Mouse (Mus musculus): ENCODE measurements at regions not wholly inside any gene's neighbourhood (a gene's known extent, or its start where the extent isn't known, plus 50 kb on each side); places are given as distances from the start of the nearest gene placed in this dataset.

DNA sequence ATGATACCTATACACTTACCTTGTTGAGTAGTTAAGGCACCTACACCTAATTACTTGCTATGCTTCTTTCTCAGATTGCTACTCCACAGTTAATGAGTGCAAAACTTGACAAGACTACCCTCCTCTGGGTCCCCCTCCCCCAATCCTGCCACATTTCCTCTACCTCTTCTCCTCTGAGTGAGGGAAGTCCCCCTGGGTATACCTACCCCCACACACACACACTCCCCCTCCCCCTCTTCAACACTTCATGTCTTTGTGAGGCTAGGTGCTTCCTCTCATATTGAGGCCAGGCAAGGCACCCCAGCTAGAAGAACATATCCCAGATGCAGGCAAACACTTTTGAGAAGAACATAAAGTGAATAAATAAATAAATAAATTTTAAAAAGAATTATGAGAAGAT is 90.3 kb upstream of the Ube2e3 start:
- H3K4me1 ChIP-seq (replicated peaks; ENCODE audit: control insufficient read depth, insufficient read depth, low read length), result no peaks in the 10 kb centered on the region
- H3K27me3 ChIP-seq (ENCODE audit: control insufficient read depth, insufficient read depth, low read length), result no peaks in the 10 kb centered on the region
- no peaks in the 10 kb centered on the region for H3K36me3 ChIP-seq (ENCODE audit: control insufficient read depth, insufficient read depth, low read length)
- H3K27ac ChIP-seq (ENCODE audit: control insufficient read depth, insufficient read depth, low read length), result no peak overlapping the region
- no peak for DNase-seq
- no peak for TF ChIP-seq POLR2A (IDR thresholded peaks at IDR 0.05; ENCODE audit: control insufficient read depth, extremely low read depth, insufficient read depth, low read length, poor library complexity)
- no peak for TF ChIP-seq CTCF (IDR thresholded peaks at IDR 0.05; ENCODE audit: borderline replicate concordance, control insufficient read depth, extremely low read depth, insufficient read depth, low read length, poor library complexity)
- H3K4me3 ChIP-seq (ENCODE audit: control insufficient read depth, insufficient read depth, low read length), result no peak overlapping the region

DNA sequence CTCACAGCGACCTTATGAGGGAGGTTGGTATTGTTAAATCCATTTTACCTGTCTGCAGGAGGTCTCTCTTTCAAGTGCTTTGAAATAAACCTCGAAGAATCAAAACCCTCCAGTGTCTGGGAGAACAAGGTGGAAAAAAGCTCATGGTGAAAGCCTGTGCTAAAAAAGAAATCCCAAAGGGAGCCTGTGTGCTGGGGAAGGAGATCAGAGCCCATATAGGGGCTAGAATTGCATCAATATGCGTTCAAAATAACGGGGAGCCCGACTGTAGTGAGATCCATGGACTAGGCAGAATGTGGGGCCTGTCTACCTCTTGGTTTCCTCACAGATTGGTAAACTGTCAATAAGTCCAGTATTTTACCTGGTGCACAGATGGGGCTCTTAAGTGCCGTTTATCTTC is 113.6 kb upstream of the Ube2e3 start:
- TF ChIP-seq CTCF (IDR thresholded peaks at IDR 0.05; ENCODE audit: borderline replicate concordance, control insufficient read depth, extremely low read depth, insufficient read depth, low read length, poor library complexity) (no peak), POLR2A (IDR thresholded peaks at IDR 0.05; ENCODE audit: control insufficient read depth, extremely low read depth, insufficient read depth, low read length, poor library complexity) (no peak)
- Histone ChIP-seq H3K4me3 (ENCODE audit: control insufficient read depth, insufficient read depth, low read length) (no peak overlapping the region), H3K27ac (ENCODE audit: control insufficient read depth, insufficient read depth, low read length) (no peak overlapping the region), H3K4me1 (replicated peaks; ENCODE audit: control insufficient read depth, insufficient read depth, low read length) (no peaks in the 10 kb centered on the region), H3K36me3 (ENCODE audit: control insufficient read depth, insufficient read depth, low read length) (no peaks in the 10 kb centered on the region), H3K27me3 (ENCODE audit: control insufficient read depth, insufficient read depth, low read length) (no peaks in the 10 kb centered on the region; the same call in 1 of the 2 replicates)
- DNase-seq, result no peak
- 88% methylated on average over 6 of the region's 6 CpGs for WGBS

DNA sequence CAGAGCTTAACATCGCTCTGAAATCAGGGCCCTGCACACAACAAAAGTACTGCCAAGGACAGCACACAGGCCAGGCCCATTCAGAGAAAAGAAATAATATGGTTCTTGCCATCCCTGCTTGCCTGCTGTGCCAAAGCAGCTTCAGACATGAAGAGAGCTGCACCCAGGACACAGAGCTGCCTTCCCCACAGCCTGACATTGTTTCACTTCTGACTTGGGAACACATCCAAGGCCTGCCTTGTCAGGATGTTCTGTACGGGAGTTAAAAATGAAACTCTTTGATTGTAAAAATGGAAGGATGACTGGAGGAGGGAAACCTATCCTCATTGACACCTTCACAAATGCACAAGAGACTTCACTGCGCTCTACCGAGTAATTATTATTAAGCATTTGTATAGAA is 114.0 kb upstream of the Ube2e3 start:
- Histone ChIP-seq H3K27ac (ENCODE audit: control insufficient read depth, insufficient read depth, low read length) (no peak overlapping the region), H3K4me3 (ENCODE audit: control insufficient read depth, insufficient read depth, low read length) (no peak overlapping the region), H3K27me3 (ENCODE audit: control insufficient read depth, insufficient read depth, low read length) (no peaks in the 10 kb centered on the region; the same call in 1 of the 2 replicates), H3K36me3 (ENCODE audit: control insufficient read depth, insufficient read depth, low read length) (no peaks in the 10 kb centered on the region), H3K4me1 (replicated peaks; ENCODE audit: control insufficient read depth, insufficient read depth, low read length) (no peaks in the 10 kb centered on the region)
- TF ChIP-seq POLR2A (IDR thresholded peaks at IDR 0.05; ENCODE audit: control insufficient read depth, extremely low read depth, insufficient read depth, low read length, poor library complexity), result no peak
- TF ChIP-seq CTCF (IDR thresholded peaks at IDR 0.05; ENCODE audit: borderline replicate concordance, control insufficient read depth, extremely low read depth, insufficient read depth, low read length, poor library complexity), result no peak
- no peak for DNase-seq
- WGBS, result 88% methylated on average over 4 of the region's 4 CpGs

DNA sequence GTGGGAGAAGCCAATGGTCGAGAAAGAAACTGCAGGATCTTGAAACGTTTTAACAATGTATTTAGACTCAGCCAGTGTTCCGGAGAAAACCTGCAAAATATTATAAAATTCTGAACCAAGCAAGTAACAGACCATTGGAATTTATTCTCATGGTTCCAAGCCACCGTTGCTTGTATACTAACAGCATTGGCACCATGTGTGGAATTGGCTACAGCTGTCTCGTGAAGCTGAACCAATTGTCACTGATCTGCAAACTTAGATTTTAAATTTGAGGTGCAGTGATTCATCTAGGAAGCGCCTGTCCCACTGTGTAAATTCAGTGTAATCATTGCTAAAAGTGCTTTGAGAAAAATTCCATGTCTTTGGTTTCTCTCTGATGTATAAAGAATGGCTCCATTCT is 137.8 kb upstream of the Ube2e3 start:
- TF ChIP-seq POLR2A (IDR thresholded peaks at IDR 0.05; ENCODE audit: control insufficient read depth, extremely low read depth, insufficient read depth, low read length, poor library complexity) (no peak), CTCF (IDR thresholded peaks at IDR 0.05; ENCODE audit: borderline replicate concordance, control insufficient read depth, extremely low read depth, insufficient read depth, low read length, poor library complexity) (no peak)

DNA sequence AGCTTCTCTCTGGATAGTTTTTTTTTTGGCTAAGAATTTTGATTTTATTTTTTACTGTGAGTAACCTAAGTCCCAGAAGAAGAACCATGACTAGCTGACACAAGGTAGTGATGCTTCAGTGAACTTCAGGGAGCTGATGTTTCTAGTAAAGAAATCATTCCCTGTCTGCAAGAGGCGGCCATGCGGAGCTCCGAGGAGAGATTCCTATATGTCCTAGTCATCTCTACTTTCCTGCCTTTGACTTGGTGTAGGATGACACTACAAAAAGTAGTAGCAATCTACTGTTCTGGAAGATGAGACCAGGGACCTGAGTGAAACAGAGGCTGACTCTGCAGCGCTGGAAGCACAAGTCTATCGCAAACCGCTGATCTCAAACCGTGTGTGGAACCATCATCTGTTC is 141.9 kb upstream of the Ube2e3 start:
- no peak for DNase-seq
- Histone ChIP-seq H3K36me3 (ENCODE audit: control insufficient read depth, insufficient read depth, low read length) (no peaks in the 10 kb centered on the region), H3K4me1 (replicated peaks; ENCODE audit: control insufficient read depth, insufficient read depth, low read length) (no peaks in the 10 kb centered on the region), H3K4me3 (ENCODE audit: control insufficient read depth, insufficient read depth, low read length) (no peak overlapping the region), H3K27me3 (ENCODE audit: control insufficient read depth, insufficient read depth, low read length) (no peaks in the 10 kb centered on the region), H3K27ac (ENCODE audit: control insufficient read depth, insufficient read depth, low read length) (no peak overlapping the region)
- 95% methylated on average over 7 of the region's 7 CpGs for WGBS
- no peak for TF ChIP-seq POLR2A (IDR thresholded peaks at IDR 0.05; ENCODE audit: control insufficient read depth, extremely low read depth, insufficient read depth, low read length, poor library complexity)
- TF ChIP-seq CTCF (IDR thresholded peaks at IDR 0.05; ENCODE audit: borderline replicate concordance, control insufficient read depth, extremely low read depth, insufficient read depth, low read length, poor library complexity), result no peak

More for the DNA sequence above, 137.8 kb upstream of the Ube2e3 start:
- Histone ChIP-seq H3K36me3 (ENCODE audit: control insufficient read depth, insufficient read depth, low read length) (no peaks in the 10 kb centered on the region), H3K4me3 (ENCODE audit: control insufficient read depth, insufficient read depth, low read length) (no peak overlapping the region), H3K27ac (ENCODE audit: control insufficient read depth, insufficient read depth, low read length) (no peak overlapping the region), H3K27me3 (ENCODE audit: control insufficient read depth, insufficient read depth, low read length) (no peaks in the 10 kb centered on the region), H3K4me1 (replicated peaks; ENCODE audit: control insufficient read depth, insufficient read depth, low read length) (no peaks in the 10 kb centered on the region)
- 95% methylated on average over 6 of the region's 6 CpGs for WGBS
- DNase-seq, result no peak

DNA sequence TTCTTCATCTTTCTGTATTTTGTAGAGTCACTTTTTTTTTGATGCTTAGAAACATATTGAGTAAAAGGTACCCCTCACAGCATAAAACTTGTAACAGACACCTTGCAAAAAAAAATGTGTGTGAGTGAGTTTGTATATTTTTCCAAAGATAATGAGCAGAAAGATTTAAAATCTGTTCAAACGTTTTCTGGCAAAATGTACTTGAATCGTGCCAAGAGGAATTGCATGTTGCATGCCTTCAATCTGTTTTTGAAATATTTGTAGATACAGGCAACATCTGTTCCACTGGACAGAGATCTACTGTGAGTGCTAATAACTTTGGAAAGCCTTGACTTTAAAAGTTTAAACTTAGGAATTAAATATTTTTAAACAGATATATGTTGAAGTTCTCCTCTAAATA is 143.5 kb upstream of the Ube2e3 start:
- TF ChIP-seq POLR2A (IDR thresholded peaks at IDR 0.05; ENCODE audit: control insufficient read depth, extremely low read depth, insufficient read depth, low read length, poor library complexity), result no peak
- TF ChIP-seq CTCF (IDR thresholded peaks at IDR 0.05; ENCODE audit: borderline replicate concordance, control insufficient read depth, extremely low read depth, insufficient read depth, low read length, poor library complexity), result no peak
- H3K36me3 ChIP-seq (ENCODE audit: control insufficient read depth, insufficient read depth, low read length), result no peaks in the 10 kb centered on the region
- WGBS, result 86% methylated on average over 2 of the region's 2 CpGs
- no peaks in the 10 kb centered on the region for H3K27me3 ChIP-seq (ENCODE audit: control insufficient read depth, insufficient read depth, low read length)
- no peaks in the 10 kb centered on the region for H3K4me1 ChIP-seq (replicated peaks; ENCODE audit: control insufficient read depth, insufficient read depth, low read length)
- H3K4me3 ChIP-seq (ENCODE audit: control insufficient read depth, insufficient read depth, low read length), result no peak overlapping the region
- no peak overlapping the region for H3K27ac ChIP-seq (ENCODE audit: control insufficient read depth, insufficient read depth, low read length)
- DNase-seq, result no peak

DNA sequence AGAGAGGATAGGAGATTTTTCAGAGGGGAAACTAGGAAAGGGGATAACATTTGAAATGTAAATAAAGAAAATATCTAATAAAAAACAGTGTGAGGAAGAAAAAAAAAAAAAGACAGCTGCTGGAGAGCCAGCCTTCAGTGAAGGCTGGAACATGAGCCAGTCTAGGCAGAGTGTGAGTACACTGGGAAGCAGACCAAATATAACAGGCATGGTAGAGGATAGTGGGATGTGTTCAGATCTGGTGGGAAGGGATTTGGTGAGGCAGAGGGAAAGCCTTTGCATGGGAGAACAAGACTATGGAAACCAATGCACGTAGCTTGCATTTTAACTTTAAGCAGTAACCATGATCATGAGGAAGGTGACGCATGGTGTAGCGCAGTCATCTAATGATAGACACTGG is 144.5 kb upstream of the Ube2e3 start:
- H3K27me3 ChIP-seq (ENCODE audit: control insufficient read depth, insufficient read depth, low read length), result no peaks in the 10 kb centered on the region
- no peaks in the 10 kb centered on the region for H3K36me3 ChIP-seq (ENCODE audit: control insufficient read depth, insufficient read depth, low read length)
- no peak overlapping the region for H3K4me3 ChIP-seq (ENCODE audit: control insufficient read depth, insufficient read depth, low read length)
- no peak overlapping the region for H3K27ac ChIP-seq (ENCODE audit: control insufficient read depth, insufficient read depth, low read length)
- TF ChIP-seq POLR2A (IDR thresholded peaks at IDR 0.05; ENCODE audit: control insufficient read depth, extremely low read depth, insufficient read depth, low read length, poor library complexity), result no peak
- TF ChIP-seq CTCF (IDR thresholded peaks at IDR 0.05; ENCODE audit: borderline replicate concordance, control insufficient read depth, extremely low read depth, insufficient read depth, low read length, poor library complexity), result no peak
- DNase-seq, result no peak
- WGBS, result 97% methylated on average over 3 of the region's 3 CpGs
- H3K4me1 ChIP-seq (replicated peaks; ENCODE audit: control insufficient read depth, insufficient read depth, low read length), result no peaks in the 10 kb centered on the region

Measured in thymus, adult 2 months (tissue).